Comparison of ENCODE assay signal across 21 mouse cellular contexts in genomic region chr5:107645935-107646334, GRCm38 (mm10).
"Had no signal": no experiment of that assay in that cellular context is flagged by ENCODE, and none has a peak within 500 bp of the region (broad histone marks: within the 10 kb centered on the region; RNA-seq: fewer than 3 reads in every experiment).

No protein-coding gene starts in this region.

- H3K27ac ChIP-seq: kidney, postnatal 0 days; layer of hippocampus, adult 2 months; liver, embryonic 12.5 days; liver, embryonic 15.5 days; lung, embryonic 15.5 days; midbrain, embryonic 10.5 days; midbrain, embryonic 13.5 days; neural tube, embryonic 13.5 days had no signal

- ATAC-seq: liver, embryonic 12.5 days; midbrain, embryonic 13.5 days; midbrain, embryonic 16.5 days had no signal

- H3K27me3 ChIP-seq: liver, embryonic 12.5 days; liver, embryonic 15.5 days; lung, embryonic 15.5 days; megakaryocyte, embryonic 14.5 days; midbrain, embryonic 13.5 days; neural tube, embryonic 13.5 days had no signal

- H3K4me1 ChIP-seq: lung, embryonic 15.5 days; midbrain, embryonic 10.5 days; midbrain, embryonic 13.5 days; neural tube, embryonic 13.5 days had no signal

- DNase-seq: kidney, adult 2 months; kidney, postnatal 25 days; layer of hippocampus, adult 9-11 months; lung, adult 18-20 months; lung, postnatal 10 days; lung, postnatal 36 days; retina, postnatal 1 day; right cerebral cortex, postnatal 25 days; thymus, adult 2 months; thymus, postnatal 36 days had no signal

- H3K4me3 ChIP-seq: layer of hippocampus, adult 2 months; liver, embryonic 12.5 days; liver, embryonic 15.5 days; lung, embryonic 15.5 days; megakaryocyte, embryonic 14.5 days; midbrain, embryonic 10.5 days; midbrain, embryonic 13.5 days; myocyte; neural tube, embryonic 13.5 days had no signal
